Mouse (Mus musculus): ENCODE data around the gene Tnfaip8l2.
"Not testable (repeated sequence)": the region's sequence is repeated elsewhere in the genome, so short reads cannot be mapped to it uniquely, and the experiment has no call there.

The Tnfaip8l2 gene

DNA sequence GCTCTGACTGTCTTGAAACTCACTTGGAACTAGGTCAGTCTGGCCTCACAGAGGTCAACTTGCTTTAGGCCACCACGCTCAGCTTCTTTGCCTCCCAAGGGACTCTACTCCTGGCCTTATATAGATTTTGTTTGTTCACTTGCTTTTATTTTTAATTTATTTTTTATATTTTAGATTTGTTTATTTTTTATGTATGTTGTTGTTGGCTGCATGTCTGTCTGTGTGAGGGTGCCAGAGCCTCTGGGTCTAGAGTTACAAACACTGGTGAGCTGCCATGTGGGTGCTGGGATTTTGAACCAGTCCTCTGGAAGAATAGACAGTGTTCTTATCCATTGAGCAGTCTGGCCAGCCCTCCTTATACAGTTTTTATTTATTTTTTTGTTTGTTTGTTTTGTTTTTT lies 29.4 kb downstream of the Tnfaip8l2 start:
- DNase-seq (ENCODE audit: low spot score in 2 of 2) = no peak

DNA sequence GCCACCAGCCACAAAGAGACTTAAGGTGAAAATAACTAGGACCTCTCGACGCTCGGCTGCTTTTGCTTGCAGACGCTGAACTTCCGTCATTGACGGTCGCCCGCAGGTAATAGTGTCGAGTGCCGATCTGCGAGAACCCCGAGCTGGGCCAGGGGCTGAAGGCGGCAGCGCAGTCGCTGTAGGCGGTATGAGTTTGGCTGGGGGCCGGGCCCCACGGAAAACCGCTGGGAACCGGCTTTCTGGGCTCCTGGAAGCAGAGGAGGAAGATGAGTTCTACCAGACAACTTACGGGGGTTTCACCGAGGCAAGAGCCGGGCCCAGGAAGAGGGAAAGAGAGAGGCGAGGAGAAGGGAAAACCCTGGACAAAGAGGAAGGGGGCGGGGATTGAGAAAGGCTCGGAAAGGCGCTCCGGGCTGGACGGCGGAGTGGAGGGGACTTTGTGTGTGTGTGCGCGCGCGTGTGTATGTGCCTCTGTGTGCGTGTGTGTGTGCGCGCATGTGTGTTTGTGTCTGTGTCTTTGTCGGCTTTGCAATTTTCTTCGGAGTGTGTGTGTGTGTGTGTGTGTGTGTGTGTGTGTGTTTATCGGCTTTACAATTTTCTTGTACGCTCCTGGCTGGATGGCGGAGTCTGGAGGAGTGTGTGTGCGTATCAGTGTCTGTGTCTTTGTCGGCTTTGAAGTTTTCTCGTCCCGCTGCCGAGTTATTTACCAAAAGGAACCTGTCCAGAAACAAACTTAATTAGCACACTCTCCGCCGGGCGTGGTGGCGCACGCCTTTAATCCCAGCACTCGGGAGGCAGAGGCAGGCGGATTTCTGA lies 31.0 kb downstream of the Tnfaip8l2 start, which contains the start of gene Vps72:
TSS of gene Vps72 (plus strand) at position 112 of the 816 bp plus-strand sequence.
- DNase-seq (ENCODE audit: low spot score in 2 of 2) = peak; percentile 86 to 91

DNA sequence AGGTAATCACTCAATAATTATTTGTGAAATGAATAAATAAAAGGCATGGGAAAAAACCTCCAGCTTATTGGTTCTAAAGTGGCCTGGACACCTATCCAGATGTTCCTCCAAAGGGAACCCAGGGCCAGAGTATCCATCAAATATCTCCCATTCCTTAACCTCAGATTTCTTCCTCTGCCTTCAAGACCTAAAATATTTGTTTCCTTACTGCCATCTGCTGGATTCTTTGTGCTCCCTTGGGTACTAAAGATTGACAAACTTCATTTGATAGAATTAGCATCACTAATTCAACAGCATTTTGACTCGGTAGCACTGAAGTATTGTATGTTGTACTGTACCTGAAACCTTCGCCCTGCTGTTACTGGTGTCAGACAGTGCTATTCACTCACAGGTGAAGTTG lies 34.3 kb downstream of the Tnfaip8l2 start:
- no peak for DNase-seq (ENCODE audit: low spot score in 2 of 2)

DNA sequence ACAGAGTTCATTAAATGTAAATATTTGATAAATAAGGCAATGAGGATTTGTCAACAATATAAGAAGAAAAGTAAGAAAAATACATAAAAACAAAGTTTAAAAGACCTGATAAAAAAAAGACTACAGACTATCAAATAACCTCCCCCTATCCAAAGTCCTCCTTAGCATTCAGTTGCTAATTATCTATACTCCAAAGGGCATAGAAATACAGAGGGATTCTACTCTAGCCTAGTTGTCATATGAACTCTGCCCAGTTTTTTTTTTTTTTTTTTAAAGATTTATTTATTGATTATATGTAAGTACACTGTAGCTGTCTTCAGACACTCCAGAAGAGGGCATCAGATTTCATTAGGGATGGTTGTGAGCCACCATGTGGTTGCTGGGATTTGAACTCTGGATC lies 34.9 kb downstream of the Tnfaip8l2 start:
- not testable (repeated sequence) for DNase-seq (ENCODE audit: low spot score in 2 of 2)

DNA sequence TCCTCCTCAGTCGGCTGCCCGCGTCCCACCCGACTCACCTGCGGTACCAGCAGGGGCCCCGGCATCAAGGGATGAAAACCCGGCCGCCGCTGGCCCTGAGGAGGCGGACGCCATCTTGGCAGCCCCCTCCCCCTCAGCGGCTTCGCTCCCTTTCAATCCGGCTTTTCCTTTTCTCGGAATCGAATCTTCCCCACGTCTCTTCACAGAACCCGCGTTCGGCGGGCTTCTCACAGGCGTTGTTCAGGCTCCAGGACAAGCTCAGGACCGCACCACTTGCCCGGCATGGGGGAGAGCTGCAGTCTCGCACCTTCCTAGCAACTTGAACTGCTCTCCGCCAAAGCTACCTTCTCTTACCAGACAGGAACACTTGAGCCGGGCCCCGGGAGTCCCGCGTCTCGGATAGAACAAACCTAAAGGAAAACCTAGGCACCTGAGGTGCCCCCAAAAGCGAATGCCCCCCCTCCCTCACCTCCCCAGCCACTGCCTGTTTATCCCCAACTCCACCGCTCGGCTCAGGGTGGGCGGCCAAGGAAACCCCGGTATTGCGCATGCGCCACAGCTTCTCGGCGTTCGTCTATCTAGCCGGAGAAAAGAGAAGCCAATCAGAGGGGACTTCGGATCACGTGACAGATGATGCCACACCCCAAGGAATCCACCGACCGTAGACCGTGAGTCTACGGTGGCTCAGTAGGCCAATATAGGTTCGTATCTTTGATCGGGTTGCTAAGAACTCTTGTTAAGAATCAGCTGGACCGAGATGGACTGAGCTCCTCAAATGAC lies 35.6 kb downstream of the Tnfaip8l2 start, which contains the start of gene Pip5k1a:
TSS of gene Pip5k1a (minus strand) at position 593 of the 780 bp plus-strand sequence.
- DNase-seq (ENCODE audit: low spot score in 2 of 2) = peak; percentile 96 to 98

DNA sequence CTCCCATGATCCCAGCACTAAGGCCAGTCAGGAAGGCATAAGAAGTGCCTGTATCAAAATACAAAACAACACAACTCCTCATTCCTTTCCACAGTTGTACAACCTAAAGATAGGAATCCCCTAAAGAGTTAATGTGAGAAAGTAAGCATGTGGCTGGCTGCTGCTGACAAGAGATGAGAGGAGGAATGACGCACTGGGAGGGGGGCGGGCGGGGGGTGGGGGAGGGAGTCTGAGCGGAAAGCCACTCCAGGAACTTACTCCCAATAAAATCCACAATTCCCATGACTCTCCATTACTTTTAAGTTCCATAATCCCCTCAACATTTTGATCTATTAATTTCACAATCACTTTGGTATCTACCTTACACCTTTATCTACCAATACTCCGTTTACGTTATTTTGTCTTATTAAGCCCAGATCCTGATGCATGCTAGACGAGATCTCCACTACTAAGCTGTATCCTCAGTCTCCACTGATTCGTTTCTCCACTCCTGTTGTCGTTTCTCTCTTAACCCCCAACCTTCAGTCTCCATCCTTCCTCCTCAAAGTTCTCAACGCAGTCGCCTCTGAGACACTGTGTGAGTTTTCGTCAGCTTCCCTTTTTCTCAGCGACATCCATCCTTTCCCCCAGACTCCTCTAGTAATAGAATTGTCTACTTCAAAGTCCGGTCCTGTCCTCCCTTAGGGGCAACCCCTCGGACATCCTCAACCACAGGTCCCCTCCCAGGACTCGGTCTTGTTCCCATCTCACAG lies 36.4 kb downstream of the Tnfaip8l2 start:
- no peak for DNase-seq (ENCODE audit: low spot score in 2 of 2)

DNA sequence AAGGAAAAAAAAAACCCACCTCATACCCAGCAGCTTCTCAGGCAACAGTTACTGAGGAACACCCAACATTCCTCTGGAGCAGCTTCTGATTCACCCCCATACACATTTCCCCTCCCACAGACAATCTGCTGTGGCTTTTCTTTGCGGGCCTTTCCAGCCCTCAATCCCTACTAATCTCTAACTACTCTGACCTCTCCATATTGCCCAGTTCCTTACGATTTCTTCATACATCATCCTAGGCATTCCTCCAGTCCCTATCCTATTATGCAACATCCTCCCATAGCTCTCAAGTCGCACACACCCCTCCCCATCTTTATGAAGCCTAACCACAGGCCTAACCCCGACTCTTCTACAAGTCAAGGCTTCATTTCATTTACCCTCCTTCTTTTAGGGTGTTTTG lies 37.0 kb downstream of the Tnfaip8l2 start:
- DNase-seq (ENCODE audit: low spot score in 2 of 2) = no peak

DNA sequence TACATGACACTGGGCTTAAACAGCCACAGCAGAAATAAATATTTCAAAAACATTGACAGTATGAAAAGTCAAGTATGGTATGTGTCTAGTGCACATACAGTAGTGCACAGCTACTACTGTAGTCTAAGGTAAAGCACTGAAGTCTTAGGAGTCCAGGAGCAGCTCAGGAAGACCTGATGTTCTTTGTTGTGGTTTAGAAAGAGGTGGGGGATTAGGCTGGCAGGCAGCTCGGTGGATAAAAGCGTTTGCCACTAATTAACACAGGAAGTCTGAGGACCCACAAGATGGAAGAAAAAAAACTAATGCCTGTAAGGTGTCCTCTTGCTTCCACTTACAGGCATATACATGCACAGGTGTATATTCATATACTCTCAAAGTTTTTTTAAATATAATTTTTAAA lies 41.3 kb downstream of the Tnfaip8l2 start:
- no peak for DNase-seq (ENCODE audit: low spot score in 2 of 2)

Measured in spleen, postnatal 4 days (tissue).